Mouse (Mus musculus) brown adipose tissue, adult 24 weeks (tissue): ENCODE data around the gene Gpr1. TPM values are rescaled to one million over a fixed set of nuclear protein-coding genes. Genes with fewer than 3 reads are reported as not detected.
"Not testable (repeated sequence)": the region's sequence is repeated elsewhere in the genome, so short reads cannot be mapped to it uniquely, and the experiment has no call there.

Experiments
- H3K27ac ChIP-seq: fragments of 200-500 bp; replicated peaks from 2 replicates; pipeline ENCODE4 v1.5.1; 2012; ENCODE audit warnings: low read depth, mild to moderate bottlenecking, low read length
- H3K4me1 ChIP-seq: fragments of 200-500 bp; 2 replicates; pipeline ENCODE4 v1.6.1; 2012; ENCODE audit warnings: low read length, mixed read lengths; ENCODE audit not compliant: control insufficient read depth, insufficient read depth, insufficient read length
- H3K4me3 ChIP-seq: fragments of 200-500 bp; 2 replicates; pipeline ENCODE4 v1.5.1; 2012; ENCODE audit warnings: low read depth, mild to moderate bottlenecking, low read length, moderate library complexity; ENCODE audit not compliant: insufficient read depth
- polyA plus RNA-seq: library from polyadenylated mRNA; stranded (reverse); fragments of >200 nt; gene quantifications from 2 replicates; pipeline ENCODE4 v1.2.4, GENCODE M21; 2012; ENCODE audit not compliant: missing spikeins, insufficient read depth, insufficient read length

Gpr1 gene
- polyA plus RNA-seq, 1 experiment, result 1.2 TPM

GRCm38 (mm10) chr1:63203950-63204659 lies 10.2 kb downstream of the Gpr1 start:
- no peaks in the 10 kb centered on the region for H3K4me1 ChIP-seq
- no peak overlapping the region for H3K4me3 ChIP-seq
- H3K27ac ChIP-seq, result no peak overlapping the region

DNA sequence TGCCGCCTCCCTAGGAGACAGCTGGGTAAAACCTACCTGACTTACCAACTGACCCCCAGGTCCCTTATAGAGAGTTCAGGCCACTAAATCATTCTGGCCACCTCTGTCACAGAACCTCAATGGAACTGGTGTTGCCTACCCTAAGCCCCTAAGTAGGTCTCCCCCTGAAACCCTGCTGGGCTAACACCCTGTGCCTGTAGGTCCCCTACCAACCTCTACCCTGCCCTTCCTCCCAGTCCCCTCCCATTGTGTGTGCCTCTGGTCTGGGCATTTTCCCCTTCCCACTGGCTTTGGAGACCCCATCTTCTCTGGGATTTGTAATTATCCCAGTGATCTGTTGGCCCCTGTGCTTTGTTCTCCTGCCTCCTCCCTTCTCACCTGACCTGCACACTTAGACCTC lies 10.9 kb downstream of the Gpr1 start:
- no peak overlapping the region for H3K27ac ChIP-seq
- no peak overlapping the region for H3K4me3 ChIP-seq
- H3K4me1 ChIP-seq, result no peaks in the 10 kb centered on the region

DNA sequence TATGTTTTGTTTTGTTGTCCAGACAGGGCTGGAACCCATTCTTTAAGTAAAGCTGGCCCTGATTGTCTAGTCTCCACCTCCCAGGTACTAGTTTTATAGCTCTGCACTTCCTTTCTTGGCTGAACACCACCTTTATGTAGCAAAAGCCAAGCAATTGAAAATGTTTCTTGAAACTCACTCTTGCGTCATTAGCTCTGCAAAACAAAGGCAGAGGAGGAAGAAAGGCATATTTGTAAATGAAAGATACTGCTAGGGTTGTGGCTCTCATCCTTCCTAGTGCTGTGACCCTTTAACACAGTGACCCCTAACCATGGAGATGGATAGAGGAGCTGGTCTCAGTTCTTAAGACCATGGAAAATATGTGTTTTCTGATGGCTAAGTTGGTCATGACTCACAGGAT lies 12.7 kb downstream of the Gpr1 start:
- Histone ChIP-seq H3K4me3 (no peak overlapping the region), H3K4me1 (no peaks in the 10 kb centered on the region), H3K27ac (no peak overlapping the region)

DNA sequence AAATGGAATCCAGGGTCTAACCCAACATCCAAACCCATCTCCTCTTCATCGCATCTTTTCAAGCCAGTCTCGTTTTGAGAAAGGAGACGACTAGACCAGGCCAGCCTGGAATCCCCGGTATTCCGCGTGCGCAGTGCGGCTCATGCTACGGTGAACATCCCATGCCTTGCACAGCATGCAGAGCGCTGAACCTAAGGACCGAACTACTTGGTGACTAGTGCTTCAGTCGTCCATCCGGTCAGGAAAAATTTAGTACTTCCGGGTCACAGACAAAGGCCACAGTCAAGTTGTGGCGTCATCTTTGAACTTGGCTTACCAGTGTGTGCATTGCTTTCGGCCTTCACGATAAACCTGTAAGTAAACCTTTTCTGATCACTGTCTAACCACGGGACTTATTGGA lies 14.0 kb downstream of the Gpr1 start:
- Histone ChIP-seq H3K4me1 (no peaks in the 10 kb centered on the region), H3K4me3 (no peak overlapping the region), H3K27ac (no peak overlapping the region)

- no peak overlapping the region for H3K27ac ChIP-seq
- H3K4me1 ChIP-seq, result no peaks in the 10 kb centered on the region
- no peak overlapping the region for H3K4me3 ChIP-seq
Observed at GRCm38 (mm10) chr1:63199387-63199786, 15.0 kb downstream of the Gpr1 start.

GRCm38 (mm10) chr1:63195848-63196512 lies 18.4 kb downstream of the Gpr1 start:
- H3K27ac ChIP-seq, result no peak overlapping the region
- no peak overlapping the region for H3K4me3 ChIP-seq
- H3K4me1 ChIP-seq, result no peaks in the 10 kb centered on the region

- Histone ChIP-seq H3K4me3 (no peak overlapping the region), H3K4me1 (no peaks in the 10 kb centered on the region), H3K27ac (no peak overlapping the region)
Observed at GRCm38 (mm10) chr1:63192306-63193065, 21.9 kb downstream of the Gpr1 start.

- Histone ChIP-seq H3K4me3 (no peak overlapping the region), H3K27ac (no peak overlapping the region), H3K4me1 (no peaks in the 10 kb centered on the region)
Observed at GRCm38 (mm10) chr1:63190851-63191250, 23.5 kb downstream of the Gpr1 start.

- Histone ChIP-seq H3K27ac (no peak overlapping the region), H3K4me3 (no peak overlapping the region), H3K4me1 (no peaks in the 10 kb centered on the region)
Observed at GRCm38 (mm10) chr1:63188536-63188935, 25.8 kb downstream of the Gpr1 start.

- H3K4me3 ChIP-seq, H3K27ac ChIP-seq: not testable (repeated sequence)
Observed at GRCm38 (mm10) chr1:63185430-63185829, 28.9 kb downstream of the Gpr1 start.

GRCm38 (mm10) chr1:63182636-63183270 lies 31.6 kb downstream of the Gpr1 start:
- H3K4me3 ChIP-seq, result no peak overlapping the region
- H3K27ac ChIP-seq, result no peak overlapping the region
- no peaks in the 10 kb centered on the region for H3K4me1 ChIP-seq

More at GRCm38 (mm10) chr1:63185430-63185829, 28.9 kb downstream of the Gpr1 start:
- not testable (repeated sequence) for H3K4me1 ChIP-seq

GRCm38 (mm10) chr1:63182212-63182611 lies 32.1 kb downstream of the Gpr1 start:
- Histone ChIP-seq H3K27ac (no peak overlapping the region), H3K4me1 (no peaks in the 10 kb centered on the region), H3K4me3 (no peak overlapping the region)

DNA sequence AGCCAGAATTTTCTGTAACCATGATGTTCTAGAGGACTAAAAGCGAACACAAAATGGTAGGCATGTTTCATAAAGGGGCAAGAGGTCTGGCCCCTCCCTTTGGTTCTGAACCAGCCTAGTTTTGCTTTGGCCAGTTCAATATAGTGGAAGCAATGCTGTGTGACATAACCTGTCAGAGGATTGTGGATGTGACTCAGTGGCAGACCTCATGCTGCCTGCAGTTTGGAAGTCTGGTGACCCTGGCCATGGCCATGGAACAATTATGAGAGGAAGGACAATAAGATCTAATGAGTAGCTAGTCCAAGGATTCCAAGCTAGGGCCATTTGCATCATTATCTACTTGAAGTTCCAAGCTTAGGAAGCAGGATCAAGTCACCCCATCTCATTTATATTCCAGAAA lies 32.9 kb downstream of the Gpr1 start:
- no peak overlapping the region for H3K27ac ChIP-seq
- no peaks in the 10 kb centered on the region for H3K4me1 ChIP-seq
- H3K4me3 ChIP-seq, result no peak overlapping the region

- Histone ChIP-seq H3K4me3 (no peak overlapping the region), H3K27ac (no peak overlapping the region), H3K4me1 (no peaks in the 10 kb centered on the region)
Observed at GRCm38 (mm10) chr1:63181019-63181418, 33.3 kb downstream of the Gpr1 start.

DNA sequence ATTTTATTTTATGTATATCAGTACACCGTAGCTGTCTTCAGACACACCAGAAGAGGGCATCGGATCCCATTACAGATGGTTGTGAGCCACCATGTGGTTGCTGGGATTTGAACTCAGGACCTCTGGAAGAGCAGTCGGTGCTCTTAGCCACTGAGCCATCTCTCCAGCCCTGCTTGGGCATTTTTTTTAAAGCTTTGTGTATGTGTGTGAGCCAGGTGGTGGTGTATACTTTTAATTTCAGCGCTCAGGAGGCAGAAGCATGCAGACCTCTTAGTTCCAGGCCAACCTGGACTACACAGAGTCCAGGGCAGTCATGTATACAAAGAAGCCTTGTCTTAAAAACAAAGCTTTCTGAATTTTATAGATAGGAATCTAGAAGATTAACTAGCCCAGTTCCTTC lies 33.8 kb downstream of the Gpr1 start:
- not testable (repeated sequence) for H3K4me1 ChIP-seq, H3K4me3 ChIP-seq, H3K27ac ChIP-seq
